Mouse (Mus musculus) thymus, adult 2 months (tissue): ENCODE results near the gene St6galnac3.

Source experiments
- CTCF ChIP-seq: fragments of 200-500 bp; IDR thresholded peaks from 2 replicates; pipeline ENCODE4 v1.5.1; 2012; ENCODE audit warnings: mild to moderate bottlenecking, control low read depth, low read length, moderate library complexity, borderline replicate concordance; ENCODE audit not compliant: control insufficient read depth, poor library complexity, insufficient read depth; ENCODE audit errors: extremely low read depth
- POLR2A ChIP-seq: fragments of 200-500 bp; IDR thresholded peaks from 2 replicates; pipeline ENCODE4 v1.6.1; 2012; ENCODE audit warnings: mild to moderate bottlenecking, low read length, control low read depth, moderate library complexity; ENCODE audit not compliant: control insufficient read depth, poor library complexity, insufficient read depth; ENCODE audit errors: extremely low read depth

DNA sequence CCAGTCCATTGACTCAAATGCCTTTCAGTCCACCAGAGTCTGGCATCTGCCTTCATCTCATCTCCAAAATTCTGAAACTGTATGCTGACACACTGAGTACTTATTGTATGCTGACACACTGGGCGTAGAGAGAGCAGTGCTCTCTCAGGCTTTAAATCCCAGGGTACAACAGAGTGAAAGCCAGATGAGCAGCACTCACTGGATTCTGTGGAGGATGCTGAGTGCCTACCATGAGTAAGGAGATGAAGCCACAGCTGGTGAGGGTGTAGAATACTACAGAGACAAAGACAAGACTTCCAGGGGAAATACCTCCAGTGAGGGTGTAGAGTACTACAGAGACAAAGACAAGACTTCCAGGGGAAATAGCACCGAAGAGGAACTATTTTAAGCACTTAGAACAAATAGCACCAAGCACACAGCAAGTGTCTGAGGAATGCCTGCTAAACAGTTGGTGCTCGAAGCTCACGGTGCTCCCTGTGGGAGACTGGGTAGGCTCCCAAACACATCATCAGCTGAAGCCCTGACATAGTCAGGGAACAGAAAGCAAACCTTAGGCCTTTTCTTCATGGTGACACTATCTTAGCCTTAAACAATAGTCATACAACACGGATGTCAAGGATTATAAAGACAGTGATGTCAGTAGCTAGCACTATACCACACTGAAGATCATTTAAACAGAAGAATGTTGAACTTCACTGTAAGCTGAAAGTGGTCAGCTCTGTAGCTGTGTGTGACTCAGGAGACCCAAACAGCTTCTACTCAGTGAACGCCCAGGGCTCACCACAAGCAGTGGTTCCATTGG lies 370.6 kb downstream of the St6galnac3 start:
- no peak for TF ChIP-seq CTCF
- TF ChIP-seq POLR2A: no peak
